Mouse (Mus musculus) brain, embryonic 14.5 days (tissue): ENCODE data around the gene Nfia. TPM values are rescaled to one million over a fixed set of nuclear protein-coding genes. Genes with fewer than 3 reads are reported as not detected.

Source experiments
- DNase-seq: peaks from one replicate; pipeline ENCODE4 v3.0.0-alpha.2; 2011; ENCODE audit warnings: low read depth
- CTCF ChIP-seq: fragments of 200-500 bp; IDR thresholded peaks from 2 replicates; pipeline ENCODE4 v1.5.1; 2012; ENCODE audit warnings: inconsistent platforms, mild to moderate bottlenecking, moderate library complexity, borderline replicate concordance; ENCODE audit not compliant: insufficient read depth, insufficient read length; ENCODE audit errors: extremely low read depth
- POLR2A ChIP-seq: fragments of 200-500 bp; IDR thresholded peaks from 2 replicates; pipeline ENCODE4 v1.6.1; 2012; ENCODE audit warnings: mild to moderate bottlenecking, inconsistent platforms, borderline replicate concordance; ENCODE audit not compliant: poor library complexity, insufficient read depth, insufficient read length, severe bottlenecking; ENCODE audit errors: extremely low read depth
- polyA plus RNA-seq: library from polyadenylated mRNA; depleted of rRNA; stranded (reverse); fragments of >200 nt; gene quantifications from 2 replicates; pipeline ENCODE4 v1.2.3, GENCODE M21; 2012

Gene Nfia
- polyA plus RNA-seq, 1 experiment, result 56.0 TPM

- DNase-seq, result no peak
These were observed 66.1 kb downstream of the Nfia start for GRCm38 (mm10) chr4:97838651-97839050.

GRCm38 (mm10) chr4:97839406-97840101 is 67.0 kb downstream of the Nfia start:
- peak; percentile 65 for DNase-seq
- no peak for TF ChIP-seq CTCF
- TF ChIP-seq POLR2A, result no peak

More at GRCm38 (mm10) chr4:97838651-97839050, 66.1 kb downstream of the Nfia start:
- no peak for TF ChIP-seq CTCF
- no peak for TF ChIP-seq POLR2A

- TF ChIP-seq POLR2A, result no peak
- TF ChIP-seq CTCF, result no peak
These were observed 67.9 kb downstream of the Nfia start for GRCm38 (mm10) chr4:97840227-97841062.

GRCm38 (mm10) chr4:97841063-97841595 is 68.6 kb downstream of the Nfia start:
- no peak for TF ChIP-seq POLR2A
- DNase-seq, result no peak

More at GRCm38 (mm10) chr4:97840227-97841062, 67.9 kb downstream of the Nfia start:
- no peak for DNase-seq

- DNase-seq, result no peak
- no peak for TF ChIP-seq CTCF
These were observed 69.2 kb downstream of the Nfia start for GRCm38 (mm10) chr4:97841745-97842144.

GRCm38 (mm10) chr4:97843981-97844690 is 71.6 kb downstream of the Nfia start:
- peak; percentile 56 for DNase-seq
- no peak for TF ChIP-seq CTCF
- no peak for TF ChIP-seq POLR2A

- TF ChIP-seq CTCF (no peak), POLR2A (no peak)
- peak; percentile 37 for DNase-seq
These were observed 72.4 kb downstream of the Nfia start for GRCm38 (mm10) chr4:97844899-97845298.

GRCm38 (mm10) chr4:97847653-97848052 is 75.1 kb downstream of the Nfia start:
- no peak for DNase-seq
- no peak for TF ChIP-seq CTCF
- no peak for TF ChIP-seq POLR2A

- DNase-seq, result no peak
- TF ChIP-seq CTCF (no peak), POLR2A (no peak)
These were observed 78.5 kb downstream of the Nfia start for GRCm38 (mm10) chr4:97850991-97851390.

- DNase-seq, result no peak
- TF ChIP-seq CTCF, result no peak
- no peak for TF ChIP-seq POLR2A
These were observed 79.2 kb downstream of the Nfia start for GRCm38 (mm10) chr4:97851698-97852097.

- TF ChIP-seq CTCF (no peak), POLR2A (no peak)
- no peak for DNase-seq
These were observed 80.1 kb downstream of the Nfia start for GRCm38 (mm10) chr4:97852626-97853025.
